Mouse (Mus musculus) kidney, adult 2 months (tissue): ENCODE measurements at regions not wholly inside any gene's neighbourhood (a gene's known extent, or its start where the extent isn't known, plus 50 kb on each side); places are given as distances from the start of the nearest gene placed in this dataset.

ENCODE experiments used
- CTCF ChIP-seq: fragments of 200-500 bp; conservative IDR thresholded peaks from 2 replicates; pipeline ENCODE4 v1.5.1; 2011; ENCODE audit warnings: low read depth, mild to moderate bottlenecking, control low read depth, low read length, moderate library complexity, mixed read lengths; ENCODE audit not compliant: insufficient read depth, insufficient read length
- POLR2A ChIP-seq: fragments of 200-500 bp; IDR thresholded peaks from one replicate; pipeline ENCODE4 v1.6.1; 2011; ENCODE audit warnings: low read depth, low read length, control low read depth

GRCm38 (mm10) chr13:5735027-5735624 is 126.2 kb upstream of the Klf6 start:
- TF ChIP-seq CTCF (no peak), POLR2A (no peak)
